Mouse (Mus musculus) neural tube, embryonic 12.5 days (tissue): ENCODE data around the gene Dok1. TPM values are rescaled to one million over a fixed set of nuclear protein-coding genes. Genes with fewer than 3 reads are reported as not detected.
A peak's percentile ranks its signal among the peaks of the same experiment; 100 is the strongest.

Experiments used
- ATAC-seq: fragments of 200-750 bp; cut with Nextera tagmentation; 2 replicates; pipeline ENCODE4 v1.8.0; 2017; ENCODE audit warnings: low read depth, mild to moderate bottlenecking, moderate TSS enrichment, moderate library complexity; ENCODE audit not compliant: low FRiP score
- H3K27ac ChIP-seq: fragments of 300-500 bp; sonication (generic); 2 replicates; pipeline ENCODE4 v1.5.1; 2016
- H3K27me3 ChIP-seq: fragments of 300-500 bp; sonication (generic); replicated peaks from 2 replicates; pipeline ENCODE4 v1.6.1; 2016; ENCODE audit warnings: mild to moderate bottlenecking
- H3K36me3 ChIP-seq: fragments of 300-500 bp; sonication (generic); 2 replicates; pipeline ENCODE4 v1.6.1; 2016; ENCODE audit warnings: mild to moderate bottlenecking
- H3K4me1 ChIP-seq: fragments of 300-500 bp; sonication (generic); 2 replicates; pipeline ENCODE4 v1.6.1; 2016
- H3K4me2 ChIP-seq: fragments of 300-500 bp; sonication (generic); replicated peaks from 2 replicates; pipeline ENCODE4 v1.6.1; 2016; ENCODE audit warnings: mild to moderate bottlenecking
- H3K4me3 ChIP-seq: fragments of 300-500 bp; sonication (generic); 2 replicates; pipeline ENCODE4 v1.5.1; 2016
- H3K9ac ChIP-seq: fragments of 300-500 bp; sonication (generic); 2 replicates; pipeline ENCODE4 v1.6.1; 2016; ENCODE audit warnings: mild to moderate bottlenecking
- H3K9me3 ChIP-seq: fragments of 300-500 bp; sonication (generic); 2 replicates; pipeline ENCODE4 v1.6.1; 2016; ENCODE audit warnings: mild to moderate bottlenecking
- WGBS: fragments of 180-500 bp; shearing (Covaris S2); methylation state at CpG from one replicate; pipeline ENCODE4 v1.1.7; 2016; 5-methylcytosine and 5-hydroxymethylcytosine counted together
- polyA plus RNA-seq: library from polyadenylated mRNA; unstranded; fragments of >200 nt; fragmentation: Nextera tagmentation; extraction: Ambion mirVana; gene quantifications from 2 replicates; pipeline ENCODE4 v1.2.1, GENCODE M21; 2016

Dok1 gene
- polyA plus RNA-seq, 1 experiment from 2014 or later: 6.5 TPM

GRCm38 (mm10) chr6:83068221-83068620 is 35.0 kb upstream of the Dok1 start:
- Histone ChIP-seq H3K9me3 (no peaks in the 10 kb centered on the region), H3K27ac (no peak overlapping the region), H3K27me3 (peaks cover 98% of the 10 kb centered on the region), H3K36me3 (no peaks in the 10 kb centered on the region), H3K4me3 (peak overlapping the region; percentile 33), H3K4me1 (peaks cover 24% of the 10 kb centered on the region), H3K4me2 (peak overlapping the region; percentile 49), H3K9ac (peak overlapping the region; percentile 50)
- 4% methylated on average over 8 of the region's 8 CpGs for WGBS
- no peak for ATAC-seq

GRCm38 (mm10) chr6:83066441-83066840 is 33.2 kb upstream of the Dok1 start:
- peaks cover 93% of the 10 kb centered on the region for H3K27me3 ChIP-seq
- H3K27ac ChIP-seq: no peak overlapping the region
- ATAC-seq: no peak
- no peak overlapping the region for H3K4me2 ChIP-seq
- 35% methylated on average over 6 of the region's 6 CpGs for WGBS
- H3K4me3 ChIP-seq: no peak overlapping the region
- H3K36me3 ChIP-seq: no peaks in the 10 kb centered on the region
- H3K4me1 ChIP-seq: peaks cover 21% of the 10 kb centered on the region
- no peak overlapping the region for H3K9ac ChIP-seq
- no peaks in the 10 kb centered on the region for H3K9me3 ChIP-seq

GRCm38 (mm10) chr6:83065995-83066394 is 32.7 kb upstream of the Dok1 start:
- Histone ChIP-seq H3K4me3 (no peak overlapping the region), H3K36me3 (no peaks in the 10 kb centered on the region), H3K9me3 (no peaks in the 10 kb centered on the region), H3K4me2 (no peak overlapping the region), H3K9ac (no peak overlapping the region), H3K4me1 (peaks cover 16% of the 10 kb centered on the region), H3K27ac (no peak overlapping the region), H3K27me3 (peaks cover 88% of the 10 kb centered on the region)
- WGBS: 49% methylated on average over 8 of the region's 8 CpGs
- no peak for ATAC-seq

GRCm38 (mm10) chr6:83058725-83059124 is 25.5 kb upstream of the Dok1 start:
- Histone ChIP-seq H3K9me3 (no peaks in the 10 kb centered on the region), H3K27ac (no peak overlapping the region), H3K9ac (no peak overlapping the region), H3K36me3 (peaks cover 18% of the 10 kb centered on the region), H3K4me1 (peaks cover 11% of the 10 kb centered on the region), H3K27me3 (peaks cover 18% of the 10 kb centered on the region), H3K4me3 (no peak overlapping the region), H3K4me2 (no peak overlapping the region)
- no peak for ATAC-seq
- 84% methylated on average over 2 of the region's 2 CpGs for WGBS

- Histone ChIP-seq H3K4me1 (peaks cover 18% of the 10 kb centered on the region), H3K4me3 (no peak within 1 kb of the TSS), H3K27me3 (peaks cover 8% of the 10 kb centered on the region), H3K36me3 (peaks cover 18% of the 10 kb centered on the region), H3K9ac (no peak within 1 kb of the TSS), H3K9me3 (no peaks in the 10 kb centered on the region), H3K27ac (no peak within 1 kb of the TSS), H3K4me2 (no peak within 1 kb of the TSS)
- no peak for ATAC-seq
- 44% methylated on average over 3 of the region's 3 CpGs for WGBS
These were observed 24.5 kb upstream of the Dok1 start, which contains the start of gene Dqx1 for GRCm38 (mm10) chr6:83057790-83058189. Gene Dqx1 (plus strand): TSS chr6:83057844.

- Histone ChIP-seq H3K36me3 (peaks cover 32% of the 10 kb centered on the region), H3K4me3 (peak within 1 kb of the TSS; percentile 95), H3K27me3 (no peaks in the 10 kb centered on the region), H3K4me1 (peaks cover 22% of the 10 kb centered on the region), H3K9me3 (no peaks in the 10 kb centered on the region), H3K9ac (peak within 1 kb of the TSS; percentile 95), H3K4me2 (peak within 1 kb of the TSS; percentile 93), H3K27ac (peak within 1 kb of the TSS; percentile 53; the same call in 1 of the 2 replicates)
- peak; percentile 57 for ATAC-seq
- under 1% methylated on average over 50 of the region's 50 CpGs for WGBS
These were observed 21.7 kb upstream of the Dok1 start, which contains the start of gene Htra2 for GRCm38 (mm10) chr6:83054871-83055431. Gene Htra2 (minus strand): TSS chr6:83055273.

GRCm38 (mm10) chr6:83054074-83054851 is 21.0 kb upstream of the Dok1 start, which contains the start of gene Aup1:
Gene Aup1 (plus strand): TSS chr6:83054521.
- Histone ChIP-seq H3K36me3 (peaks cover 32% of the 10 kb centered on the region), H3K27me3 (no peaks in the 10 kb centered on the region), H3K9me3 (no peaks in the 10 kb centered on the region), H3K4me2 (peak within 1 kb of the TSS; percentile 93), H3K4me3 (peak within 1 kb of the TSS; percentile 95), H3K4me1 (peaks cover 22% of the 10 kb centered on the region), H3K27ac (peak within 1 kb of the TSS; percentile 53; the same call in 1 of the 2 replicates), H3K9ac (peak within 1 kb of the TSS; percentile 95)
- under 1% methylated on average over 64 of the region's 64 CpGs for WGBS
- ATAC-seq: peak; percentile 96

GRCm38 (mm10) chr6:83053136-83053960 is 20.1 kb upstream of the Dok1 start:
- no peaks in the 10 kb centered on the region for H3K27me3 ChIP-seq
- H3K4me3 ChIP-seq: peak overlapping the region; percentile 95
- peak; percentile 23 for ATAC-seq
- H3K9ac ChIP-seq: peak overlapping the region; percentile 95
- peaks cover 32% of the 10 kb centered on the region for H3K36me3 ChIP-seq
- H3K4me1 ChIP-seq: peaks cover 22% of the 10 kb centered on the region
- peak overlapping the region; percentile 93 for H3K4me2 ChIP-seq
- no peaks in the 10 kb centered on the region for H3K9me3 ChIP-seq
- no peak overlapping the region for H3K27ac ChIP-seq
- 3% methylated on average over 26 of the region's 26 CpGs for WGBS

- 72% methylated on average over 10 of the region's 10 CpGs for WGBS
- peaks cover 14% of the 10 kb centered on the region for H3K36me3 ChIP-seq
- no peak overlapping the region for H3K4me2 ChIP-seq
- H3K4me3 ChIP-seq: no peak overlapping the region
- H3K4me1 ChIP-seq: peaks cover 11% of the 10 kb centered on the region
- no peak overlapping the region for H3K27ac ChIP-seq
- H3K27me3 ChIP-seq: no peaks in the 10 kb centered on the region
- no peak for ATAC-seq
- H3K9me3 ChIP-seq: no peaks in the 10 kb centered on the region
- H3K9ac ChIP-seq: no peak overlapping the region
These were observed 16.1 kb upstream of the Dok1 start for GRCm38 (mm10) chr6:83049367-83049766.

- no peak overlapping the region for H3K27ac ChIP-seq
- no peaks in the 10 kb centered on the region for H3K36me3 ChIP-seq
- 75% methylated on average over 9 of the region's 9 CpGs for WGBS
- H3K4me1 ChIP-seq: no peaks in the 10 kb centered on the region
- no peaks in the 10 kb centered on the region for H3K27me3 ChIP-seq
- no peak for ATAC-seq
- H3K4me3 ChIP-seq: no peak overlapping the region
- no peak overlapping the region for H3K4me2 ChIP-seq
- no peak overlapping the region for H3K9ac ChIP-seq
- no peaks in the 10 kb centered on the region for H3K9me3 ChIP-seq
These were observed 11.5 kb upstream of the Dok1 start for GRCm38 (mm10) chr6:83044742-83045141.

- H3K9me3 ChIP-seq: no peaks in the 10 kb centered on the region
- 89% methylated on average over 5 of the region's 5 CpGs for WGBS
- no peak for ATAC-seq
- H3K4me3 ChIP-seq: no peak overlapping the region
- no peak overlapping the region for H3K4me2 ChIP-seq
- H3K27me3 ChIP-seq: no peaks in the 10 kb centered on the region
- no peaks in the 10 kb centered on the region for H3K4me1 ChIP-seq
- H3K9ac ChIP-seq: no peak overlapping the region
- H3K36me3 ChIP-seq: no peaks in the 10 kb centered on the region
- no peak overlapping the region for H3K27ac ChIP-seq
These were observed 10.7 kb upstream of the Dok1 start for GRCm38 (mm10) chr6:83043993-83044392.

- Histone ChIP-seq H3K36me3 (no peaks in the 10 kb centered on the region), H3K9ac (no peak overlapping the region), H3K4me1 (peaks cover 2% of the 10 kb centered on the region; the same call in 1 of the 2 replicates), H3K4me3 (no peak overlapping the region), H3K4me2 (no peak overlapping the region), H3K27me3 (no peaks in the 10 kb centered on the region), H3K27ac (no peak overlapping the region), H3K9me3 (no peaks in the 10 kb centered on the region)
- WGBS: 69% methylated on average over 6 of the region's 6 CpGs
- no peak for ATAC-seq
These were observed 10.3 kb upstream of the Dok1 start for GRCm38 (mm10) chr6:83043561-83043960.
